12 mouse cellular contexts compared by ENCODE assay signal in the genomic region with DNA sequence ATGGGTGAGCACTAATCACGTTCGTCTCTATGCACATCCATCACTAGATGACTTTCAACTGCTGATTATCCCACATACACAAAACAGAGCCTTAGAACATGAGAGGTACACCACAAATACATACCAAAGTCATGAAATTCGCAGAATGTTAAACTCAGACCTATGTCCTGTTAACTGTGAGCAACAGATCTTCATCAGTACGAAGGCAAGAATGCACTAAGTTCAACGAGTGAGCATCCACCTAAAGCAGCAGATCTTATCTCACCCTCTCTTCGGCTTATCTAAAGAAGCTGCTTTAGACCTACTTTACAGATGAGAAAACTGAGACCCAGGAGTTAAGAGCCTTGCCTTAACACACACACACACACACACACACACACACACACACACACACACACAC. TPM values are rescaled to one million over a fixed set of nuclear protein-coding genes. Genes with fewer than 3 reads are reported as not detected.
DNase-seq lines count a peak whose midpoint lies in the region; ATAC-seq and TF ChIP-seq lines count a peak whose summit lies in the region.
"Had no signal": no experiment of that assay in that cellular context is flagged by ENCODE, and none has a peak within 500 bp of the region (broad histone marks: within the 10 kb centered on the region; RNA-seq: fewer than 3 reads in every experiment).

No protein-coding gene starts in this region.

- peaks cover 33% of the 10 kb centered on the region for H3K27me3 ChIP-seq in heart, embryonic 13.5 days (replicated peaks)
- peaks cover 4% of the 10 kb centered on the region; the same call in 1 of the 2 replicates for H3K27me3 ChIP-seq in lung, embryonic 16.5 days (ENCODE audit: control insufficient read depth, insufficient read depth, low read depth, low read length)
- H3K27me3 ChIP-seq in liver, embryonic 16.5 days (ENCODE audit: control insufficient read depth, insufficient read depth, low read depth, low read length): peaks cover 30% of the 10 kb centered on the region
- H3K27me3 ChIP-seq in intestine, embryonic 15.5 days (replicated peaks): peaks cover 19% of the 10 kb centered on the region

- peak overlapping the region; percentile 19; the same call in 1 of the 2 replicates for H3K9ac ChIP-seq in heart, embryonic 13.5 days
- 0 out of 2 replicates have a peak overlapping the region, but pooled peaks have one; percentile 7 for H3K9ac ChIP-seq in lung, embryonic 16.5 days (ENCODE audit: low read length)
- H3K9ac ChIP-seq in liver, embryonic 16.5 days (ENCODE audit: low read depth, low read length): no peak overlapping the region
- H3K9ac ChIP-seq in intestine, embryonic 15.5 days: no peak overlapping the region
- H3K9ac ChIP-seq: liver, embryonic 14.5 days had no signal

- TF ChIP-seq CTCF in bone marrow, adult 2 months (IDR thresholded peaks at IDR 0.05; ENCODE audit: control insufficient read depth, insufficient read depth, low read length): no peak

- 55% methylated on average over 6 of the region's 6 CpGs for WGBS in heart, embryonic 13.5 days
- WGBS in lung, embryonic 16.5 days: 59% methylated on average over 6 of the region's 6 CpGs
- 49% methylated on average over 6 of the region's 6 CpGs for WGBS in bone marrow, adult 2 months
- WGBS in liver, embryonic 16.5 days (ENCODE audit: insufficient replicate concordance): 42% methylated on average over 6 of the region's 6 CpGs
- 73% methylated on average over 6 of the region's 6 CpGs for WGBS in intestine, embryonic 15.5 days

- DNase-seq in heart, postnatal 25 days (ENCODE audit: low spot score): no peak
- no peak for DNase-seq in lung, postnatal 25 days (ENCODE audit: low spot score)
- no peak for DNase-seq in embryo, embryonic 10.5 days (ENCODE audit: low spot score)
- DNase-seq: cerebellum, adult 2 months; midbrain, embryonic 14.5 days had no signal

- peak overlapping the region; percentile 86 for H3K4me3 ChIP-seq in heart, embryonic 13.5 days
- H3K4me3 ChIP-seq in lung, embryonic 16.5 days (ENCODE audit: low read length): peak overlapping the region; percentile 23
- H3K4me3 ChIP-seq in bone marrow, adult 2 months (replicated peaks; ENCODE audit: control insufficient read depth, low read depth, low read length): peak overlapping the region; percentile 2
- no peak overlapping the region for H3K4me3 ChIP-seq in liver, embryonic 16.5 days (ENCODE audit: low read depth, low read length)
- no peak overlapping the region for H3K4me3 ChIP-seq in intestine, embryonic 15.5 days (replicated peaks)

- H3K4me2 ChIP-seq in heart, embryonic 13.5 days: peak overlapping the region; percentile 97
- peak overlapping the region; percentile 93 for H3K4me2 ChIP-seq in lung, embryonic 16.5 days (ENCODE audit: low read depth, low read length)
- H3K4me2 ChIP-seq in liver, embryonic 16.5 days (ENCODE audit: low read depth, low read length): 0 out of 2 replicates have a peak overlapping the region, but pooled peaks have one; percentile 20
- no peak overlapping the region for H3K4me2 ChIP-seq in intestine, embryonic 15.5 days (replicated peaks)

- H3K4me1 ChIP-seq in heart, embryonic 13.5 days: peaks cover 32% of the 10 kb centered on the region
- peaks cover 7% of the 10 kb centered on the region for H3K4me1 ChIP-seq in lung, embryonic 16.5 days (replicated peaks; ENCODE audit: control insufficient read depth, insufficient read depth, low read length)
- H3K4me1 ChIP-seq in bone marrow, adult 2 months (ENCODE audit: control insufficient read depth, insufficient read depth, low read length): peaks cover 8% of the 10 kb centered on the region; the same call in 1 of the 2 replicates
- no peaks in the 10 kb centered on the region; the same call in none of the 2 replicates for H3K4me1 ChIP-seq in liver, embryonic 16.5 days (ENCODE audit: control insufficient read depth, low read depth, low read length)
- peaks cover 13% of the 10 kb centered on the region; the same call in 1 of the 2 replicates for H3K4me1 ChIP-seq in intestine, embryonic 15.5 days (replicated peaks)

- H3K27ac ChIP-seq in heart, embryonic 13.5 days (replicated peaks): no peak overlapping the region
- no peak overlapping the region for H3K27ac ChIP-seq in lung, embryonic 16.5 days (ENCODE audit: low read length)
- no peak overlapping the region for H3K27ac ChIP-seq in bone marrow, adult 2 months (ENCODE audit: control insufficient read depth, insufficient read depth, low read depth, low read length, poor library complexity)
- H3K27ac ChIP-seq in liver, embryonic 16.5 days (ENCODE audit: low read length): no peak overlapping the region
- H3K27ac ChIP-seq in intestine, embryonic 15.5 days: no peak overlapping the region
- H3K27ac ChIP-seq: liver, embryonic 14.5 days had no signal

- no peak for ATAC-seq in heart, embryonic 13.5 days (ENCODE audit: extremely low read depth, insufficient number of reproducible peaks, low FRiP score, low TSS enrichment)
- no peak for ATAC-seq in lung, embryonic 16.5 days (ENCODE audit: low read depth)
- ATAC-seq in liver, embryonic 16.5 days (ENCODE audit: low read depth): no peak
- ATAC-seq in intestine, embryonic 15.5 days: no peak

- TF ChIP-seq POLR2A in bone marrow, adult 2 months (IDR thresholded peaks at IDR 0.05; ENCODE audit: borderline replicate concordance, control insufficient read depth, low read depth, low read length): no peak

- H3K36me3 ChIP-seq in heart, embryonic 13.5 days: no peaks in the 10 kb centered on the region
- no peaks in the 10 kb centered on the region for H3K36me3 ChIP-seq in lung, embryonic 16.5 days (ENCODE audit: control insufficient read depth, insufficient read depth, low read length)
- no peaks in the 10 kb centered on the region for H3K36me3 ChIP-seq in liver, embryonic 16.5 days (ENCODE audit: control insufficient read depth, insufficient read depth)
- H3K36me3 ChIP-seq in intestine, embryonic 15.5 days: no peaks in the 10 kb centered on the region

- no peaks in the 10 kb centered on the region for H3K9me3 ChIP-seq in heart, embryonic 13.5 days
- no peaks in the 10 kb centered on the region for H3K9me3 ChIP-seq in lung, embryonic 16.5 days (ENCODE audit: control insufficient read depth, low read length)
- no peaks in the 10 kb centered on the region for H3K9me3 ChIP-seq in liver, embryonic 16.5 days (replicated peaks; ENCODE audit: control insufficient read depth, low read length)
- no peaks in the 10 kb centered on the region for H3K9me3 ChIP-seq in intestine, embryonic 15.5 days

- intact Hi-C loops in heart, postnatal 25 days (cut with DNase I): no loop called here

RNA-seq across cellular contexts. Expression of gene Fli1, which starts 5.0 kb away (rescaled TPM):
- 18.3 and 18.6 TPM in 2 replicates for polyA plus RNA-seq in heart, embryonic 13.5 days (2015; fragmentation: Nextera tagmentation; extraction: Ambion mirVana)
- total RNA-seq in heart, postnatal 25 days (2021): 10 to 100 TPM; 26.4 to 28.2 TPM
- 32.8 and 34.9 TPM in 2 replicates for polyA plus RNA-seq in lung, embryonic 16.5 days (2015; fragmentation: Nextera tagmentation; extraction: Ambion mirVana)
- polyA plus RNA-seq in bone marrow, adult 2 months (2011; ENCODE audit: insufficient read depth, insufficient read length, low replicate concordance, missing spikeins): 17.4 and 33.9 TPM in 2 replicates
- 6.9 and 8.2 TPM in 2 replicates for polyA plus RNA-seq in liver, embryonic 16.5 days (2015; fragmentation: Nextera tagmentation; extraction: Ambion mirVana)
- polyA plus RNA-seq in intestine, embryonic 15.5 days (2015; fragmentation: Nextera tagmentation; extraction: Ambion mirVana): 12.6 and 14.4 TPM in 2 replicates
- polyA plus RNA-seq: C2C12 had no signal

Comparison
In these comparisons a context has a peak if more than half of its experiments do, and no peak if none do; other contexts are left out.
1. H3K4me3 ChIP-seq: peak in heart, embryonic 13.5 days (single experiment), lung, embryonic 16.5 days (single experiment) and bone marrow, adult 2 months (single experiment); none in liver, embryonic 16.5 days (single experiment) and intestine, embryonic 15.5 days (single experiment).
2. H3K9ac ChIP-seq: peak in heart, embryonic 13.5 days (single experiment) and lung, embryonic 16.5 days (single experiment); none in liver, embryonic 16.5 days (single experiment) and intestine, embryonic 15.5 days (single experiment).